Mouse (Mus musculus): ENCODE data around the gene Rad9b.

Rad9b gene

GRCm38 (mm10) chr5:122310699-122311098, 43.3 kb downstream of the Rad9b start:
- no peak for DNase-seq

GRCm38 (mm10) chr5:122306536-122306935, 47.5 kb downstream of the Rad9b start:
- DNase-seq: no peak

- DNase-seq: no peak
Observed at GRCm38 (mm10) chr5:122305472-122305871, 48.6 kb downstream of the Rad9b start.

GRCm38 (mm10) chr5:122304541-122304940, 49.5 kb downstream of the Rad9b start:
- DNase-seq: no peak

GRCm38 (mm10) chr5:122303937-122304336, 50.1 kb downstream of the Rad9b start:
- DNase-seq: no peak

- DNase-seq: peak; percentile 32
Observed at GRCm38 (mm10) chr5:122302810-122303745, 51.0 kb downstream of the Rad9b start.

- no peak for DNase-seq
Observed at GRCm38 (mm10) chr5:122300071-122300518, 53.9 kb downstream of the Rad9b start.

- DNase-seq: no peak
Observed at GRCm38 (mm10) chr5:122295113-122295935, 58.7 kb downstream of the Rad9b start.

GRCm38 (mm10) chr5:122294219-122294735, 59.8 kb downstream of the Rad9b start:
- DNase-seq: no peak

GRCm38 (mm10) chr5:122293131-122293530, 60.9 kb downstream of the Rad9b start:
- DNase-seq: no peak

- DNase-seq: no peak
Observed at GRCm38 (mm10) chr5:122291553-122292339, 62.3 kb downstream of the Rad9b start.

GRCm38 (mm10) chr5:122291149-122291548, 62.9 kb downstream of the Rad9b start:
- peak; percentile 79 for DNase-seq

GRCm38 (mm10) chr5:122288147-122288811, 65.8 kb downstream of the Rad9b start:
- no peak for DNase-seq

- no peak for DNase-seq
Observed at GRCm38 (mm10) chr5:122287026-122287425, 67.0 kb downstream of the Rad9b start.

GRCm38 (mm10) chr5:122286191-122286590, 67.8 kb downstream of the Rad9b start:
- no peak for DNase-seq

- no peak for DNase-seq
Observed at GRCm38 (mm10) chr5:122285767-122286150, 68.3 kb downstream of the Rad9b start.

GRCm38 (mm10) chr5:122285029-122285766, 68.8 kb downstream of the Rad9b start:
- DNase-seq: peak; percentile 69

- peak; percentile 97 for DNase-seq
Observed at GRCm38 (mm10) chr5:122284183-122285028, 69.6 kb downstream of the Rad9b start, which contains the start of gene Pptc7. Gene Pptc7 (plus strand): TSS chr5:122284365.

GRCm38 (mm10) chr5:122283828-122284182, 70.2 kb downstream of the Rad9b start:
- DNase-seq: no peak

- DNase-seq: no peak
Observed at GRCm38 (mm10) chr5:122280827-122281462, 73.1 kb downstream of the Rad9b start.
